Mouse (Mus musculus) thymus, adult 2 months (tissue): ENCODE results near the gene Hspa2.

Experiments
- CTCF ChIP-seq: fragments of 200-500 bp; IDR thresholded peaks from 2 replicates; pipeline ENCODE4 v1.5.1; 2012; ENCODE audit warnings: mild to moderate bottlenecking, control low read depth, low read length, moderate library complexity, borderline replicate concordance; ENCODE audit not compliant: control insufficient read depth, poor library complexity, insufficient read depth; ENCODE audit errors: extremely low read depth
- POLR2A ChIP-seq: fragments of 200-500 bp; IDR thresholded peaks from 2 replicates; pipeline ENCODE4 v1.6.1; 2012; ENCODE audit warnings: mild to moderate bottlenecking, low read length, control low read depth, moderate library complexity; ENCODE audit not compliant: control insufficient read depth, poor library complexity, insufficient read depth; ENCODE audit errors: extremely low read depth

DNA sequence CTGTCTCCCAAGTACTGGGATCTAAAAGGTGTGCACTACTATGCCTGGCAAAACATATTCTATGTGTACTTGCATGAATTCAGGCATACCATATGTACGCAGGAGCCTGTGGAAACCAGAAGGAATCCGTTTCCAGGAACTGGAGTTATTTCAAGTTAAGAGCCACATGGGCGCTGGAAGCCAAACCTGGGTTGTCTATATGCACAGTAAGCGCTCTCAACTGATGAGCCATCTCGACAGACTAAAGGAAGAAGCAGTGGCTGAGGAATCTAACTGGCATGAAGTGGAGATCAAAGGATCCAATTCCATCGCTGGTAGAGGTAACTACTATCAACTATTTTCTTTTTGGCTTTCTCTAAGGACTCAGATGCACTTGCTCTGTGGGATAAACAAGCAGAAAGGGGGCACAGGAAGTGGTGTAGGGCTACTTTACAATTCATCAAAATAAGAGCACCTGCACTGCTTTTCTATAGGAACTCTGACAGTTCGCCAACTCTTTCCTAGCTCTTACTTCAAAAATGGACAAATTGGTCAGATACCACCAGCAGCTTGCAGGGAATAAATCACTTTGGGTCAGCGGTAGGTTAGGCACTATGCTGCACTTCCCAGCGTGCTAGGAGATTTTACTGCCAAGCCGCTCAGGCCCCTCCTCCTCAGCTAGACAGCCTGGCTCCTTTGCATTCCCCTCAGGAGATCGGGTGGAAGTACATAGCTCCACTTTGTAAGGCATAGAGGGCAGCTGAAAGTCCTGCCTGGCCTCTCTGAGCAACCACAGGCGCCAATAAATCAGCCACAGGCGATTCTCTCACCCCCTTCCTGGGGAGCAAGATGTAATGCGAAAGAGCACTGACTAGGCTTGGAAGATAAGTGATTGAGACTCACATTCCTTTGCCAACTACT is 36.6 kb upstream of the Hspa2 start:
- TF ChIP-seq POLR2A (no peak), CTCF (no peak)
